Mouse (Mus musculus): ENCODE measurements around the gene Rsrc1.

DNA sequence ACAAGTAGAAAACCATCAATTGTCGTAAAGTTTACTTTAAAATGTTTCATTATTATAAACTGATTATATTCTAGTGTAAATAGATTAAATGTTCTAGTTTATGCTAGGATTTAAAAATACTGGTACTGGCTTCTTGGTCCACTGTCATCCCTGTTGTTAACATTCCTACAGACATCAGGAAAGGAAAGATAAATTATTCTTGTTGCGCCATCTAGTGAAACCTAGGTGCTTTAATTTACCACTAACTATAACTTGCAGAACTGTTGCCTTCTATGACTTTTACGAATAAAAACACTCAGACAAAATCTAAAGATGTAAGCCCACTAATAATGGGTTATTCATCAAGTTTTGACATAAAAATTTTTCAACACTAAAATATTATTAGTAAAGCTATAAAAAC lies 286.3 kb downstream of the Rsrc1 start:
- no peak for TF ChIP-seq CTCF (IDR thresholded peaks at IDR 0.05; ENCODE audit: low read depth, low read length)
- TF ChIP-seq POLR2A (IDR thresholded peaks at IDR 0.05; ENCODE audit: borderline replicate concordance, low read depth, low read length), result no peak

Measured in bone marrow macrophage, adult 2 months (primary cell).